Mouse (Mus musculus) MN1 (cell line): ENCODE data around the gene Gm17304.
A peak's percentile ranks its signal among the peaks of the same experiment; 100 is the strongest.

Experiments
- DNase-seq: peaks from one replicate; pipeline ENCODE4 v3.0.0-alpha.2; 2016; ENCODE audit warnings: low spot score

The Gm17304 gene

DNA sequence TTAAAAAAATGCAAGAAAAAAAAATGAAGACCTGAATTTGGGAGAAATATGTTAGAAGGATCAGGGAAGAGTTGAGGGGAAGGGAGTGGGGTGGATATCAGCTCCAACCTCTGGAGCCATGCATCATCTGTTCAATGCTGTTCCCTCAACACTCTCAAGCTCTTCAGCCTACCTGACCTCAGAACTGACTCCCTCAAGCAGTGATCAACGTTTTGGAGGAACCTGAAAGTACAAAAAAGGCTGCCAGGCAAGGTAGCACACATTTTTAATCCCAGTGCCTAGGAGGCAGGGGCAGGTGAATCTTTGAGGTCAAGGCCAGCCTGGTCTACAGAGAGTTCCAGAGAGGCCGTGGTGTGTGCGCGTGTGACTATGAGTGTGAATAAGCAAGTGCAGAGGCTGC lies at the start of gene Gm17304:
Gene Gm17304 (plus strand): TSS at position 301 of the 400 bp plus-strand sequence.
- no peak for DNase-seq

DNA sequence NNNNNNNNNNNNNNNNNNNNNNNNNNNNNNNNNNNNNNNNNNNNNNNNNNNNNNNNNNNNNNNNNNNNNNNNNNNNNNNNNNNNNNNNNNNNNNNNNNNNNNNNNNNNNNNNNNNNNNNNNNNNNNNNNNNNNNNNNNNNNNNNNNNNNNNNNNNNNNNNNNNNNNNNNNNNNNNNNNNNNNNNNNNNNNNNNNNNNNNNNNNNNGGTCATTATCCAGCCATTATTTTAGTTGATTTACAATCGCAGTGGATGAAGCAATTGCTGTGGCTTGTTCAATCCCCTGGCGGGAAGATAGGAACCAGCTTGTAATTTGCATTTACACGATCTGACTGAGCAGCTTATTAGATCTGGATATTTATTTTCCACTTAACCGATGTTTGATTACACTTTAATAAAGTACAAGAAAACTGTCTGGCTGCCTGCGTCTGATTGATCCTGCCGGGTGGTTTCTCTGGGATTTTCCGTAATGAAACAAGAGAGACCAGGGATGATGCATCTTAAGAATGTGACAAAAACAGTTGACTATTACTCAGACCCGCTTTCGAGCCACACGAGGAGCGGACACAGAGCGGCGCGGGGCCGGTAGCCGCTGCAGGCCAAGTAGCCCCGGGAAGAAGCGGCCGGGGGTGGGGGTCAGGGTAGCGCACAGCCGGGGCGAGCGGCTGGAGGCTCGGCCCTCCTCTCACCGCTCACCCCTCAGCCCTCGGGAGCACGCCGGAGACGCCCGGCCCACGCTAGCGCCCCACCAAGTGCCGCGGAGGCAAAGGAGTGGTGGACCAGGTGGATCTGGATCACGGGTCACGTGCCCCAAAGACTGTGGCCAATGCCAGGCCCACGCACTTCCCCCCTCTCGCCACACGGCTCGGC lies 48.0 kb upstream of the Gm17304 start:
- DNase-seq = peak; percentile 20

DNA sequence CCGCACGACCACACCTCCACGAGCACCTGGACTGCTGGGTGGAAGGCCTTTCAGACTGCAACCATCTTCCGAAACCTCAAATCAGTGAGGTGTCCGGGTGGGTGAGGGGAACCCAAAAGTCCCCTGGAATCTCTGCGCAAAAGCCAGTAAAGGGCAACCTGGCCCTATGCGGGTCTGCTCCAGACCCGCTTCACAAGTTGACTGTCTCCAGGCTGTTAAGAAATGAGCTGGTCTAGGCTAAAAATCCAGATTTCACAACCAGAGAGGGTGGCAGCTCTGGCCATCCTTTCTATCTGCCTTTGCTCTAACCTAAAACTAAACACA lies 47.4 kb upstream of the Gm17304 start:
- DNase-seq = no peak

DNA sequence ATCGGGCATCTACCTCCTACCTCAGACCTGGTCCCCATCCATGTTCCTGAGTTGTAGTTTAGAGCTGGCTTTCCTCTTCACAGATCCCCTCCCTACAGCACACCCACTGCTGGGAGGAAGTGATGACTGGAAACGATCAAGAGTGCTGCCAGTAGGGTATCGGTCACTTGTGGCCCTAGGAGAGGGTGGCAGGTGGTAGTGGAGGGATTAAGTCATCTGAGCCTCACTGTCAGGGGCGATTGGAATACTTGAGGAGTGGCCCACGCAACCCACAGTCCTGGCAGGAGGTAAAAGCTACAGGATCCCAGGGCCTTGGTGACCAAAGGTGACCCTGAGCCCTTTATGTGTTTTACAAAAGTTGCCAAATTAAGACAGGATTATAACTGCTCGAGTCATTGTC lies 42.9 kb upstream of the Gm17304 start:
- DNase-seq = no peak

DNA sequence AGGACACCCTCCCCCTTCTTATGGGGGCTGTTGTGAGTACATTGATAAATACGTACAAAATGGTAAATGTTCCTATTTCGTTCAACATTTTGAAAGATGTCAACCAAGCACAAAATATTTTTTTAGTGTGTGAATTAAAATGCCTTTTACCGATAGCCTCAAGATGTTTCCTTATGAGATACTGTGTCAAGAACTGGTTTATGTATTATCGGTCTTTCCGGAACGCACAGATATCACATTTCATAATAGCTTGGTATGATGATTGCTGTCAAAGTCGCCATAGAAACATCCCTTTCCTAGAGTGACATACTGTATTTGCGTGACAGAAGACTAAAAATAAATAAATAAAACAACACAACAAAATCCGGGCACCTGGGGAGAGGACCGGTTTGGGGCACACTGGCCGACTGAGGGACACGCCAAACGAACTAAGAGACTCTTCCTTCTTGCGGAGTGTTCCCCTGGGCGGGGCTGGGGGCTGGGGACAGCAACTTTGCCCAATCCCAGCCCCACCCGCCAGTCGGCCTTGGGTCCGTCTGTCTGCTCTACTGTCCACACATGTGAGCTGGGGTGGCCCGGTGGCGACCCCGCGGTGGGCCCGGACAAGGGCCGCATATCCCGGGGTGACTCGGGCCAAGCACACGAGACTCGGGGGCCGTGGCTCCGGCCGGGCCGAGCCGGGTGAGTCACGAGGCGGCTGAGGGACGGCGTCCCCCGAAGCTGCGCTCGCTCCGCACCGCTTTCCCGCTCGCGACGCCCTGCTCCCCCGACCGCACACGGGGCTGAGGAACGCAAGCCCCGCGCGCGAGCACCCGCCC lies 34.9 kb upstream of the Gm17304 start:
- DNase-seq = no peak

DNA sequence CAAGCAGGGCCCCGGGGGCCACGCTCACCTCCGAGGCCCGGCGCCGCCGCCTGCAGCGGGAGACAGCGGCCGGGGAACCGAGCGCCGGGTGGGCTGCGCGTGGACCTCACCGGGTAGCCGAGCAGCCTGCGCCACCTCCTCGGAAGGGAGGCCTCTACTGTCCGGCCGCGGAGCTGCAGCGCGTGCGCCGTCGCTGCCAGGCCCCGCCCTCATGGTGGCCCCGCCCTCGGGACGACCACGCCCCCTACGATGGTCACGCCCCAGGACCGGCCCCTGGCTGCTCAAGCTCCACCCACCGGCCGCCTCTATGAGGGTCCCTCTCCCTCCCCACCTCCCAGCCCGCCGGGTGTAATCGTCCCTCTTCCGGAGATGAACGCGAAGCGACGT lies 34.3 kb upstream of the Gm17304 start:
- no peak for DNase-seq

DNA sequence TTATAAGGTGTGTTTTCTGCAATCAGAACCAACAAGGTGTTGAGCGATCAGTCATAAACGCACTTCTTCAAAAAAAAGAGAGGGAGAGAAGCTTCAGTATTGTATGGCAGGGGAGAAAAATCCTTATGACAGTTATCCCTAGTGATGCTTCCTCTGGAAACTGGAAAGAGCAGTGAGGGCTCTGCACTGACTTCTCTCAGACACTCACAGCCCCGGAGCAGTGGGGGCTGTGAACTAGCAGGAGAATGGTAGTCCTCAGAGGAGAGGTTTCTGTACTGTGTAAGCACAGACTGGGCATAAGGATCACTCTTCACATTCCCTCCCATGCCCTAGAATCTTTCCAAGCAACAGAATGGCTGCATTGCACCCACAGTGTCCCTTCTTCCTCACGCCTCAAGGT lies 33.8 kb upstream of the Gm17304 start:
- no peak for DNase-seq

DNA sequence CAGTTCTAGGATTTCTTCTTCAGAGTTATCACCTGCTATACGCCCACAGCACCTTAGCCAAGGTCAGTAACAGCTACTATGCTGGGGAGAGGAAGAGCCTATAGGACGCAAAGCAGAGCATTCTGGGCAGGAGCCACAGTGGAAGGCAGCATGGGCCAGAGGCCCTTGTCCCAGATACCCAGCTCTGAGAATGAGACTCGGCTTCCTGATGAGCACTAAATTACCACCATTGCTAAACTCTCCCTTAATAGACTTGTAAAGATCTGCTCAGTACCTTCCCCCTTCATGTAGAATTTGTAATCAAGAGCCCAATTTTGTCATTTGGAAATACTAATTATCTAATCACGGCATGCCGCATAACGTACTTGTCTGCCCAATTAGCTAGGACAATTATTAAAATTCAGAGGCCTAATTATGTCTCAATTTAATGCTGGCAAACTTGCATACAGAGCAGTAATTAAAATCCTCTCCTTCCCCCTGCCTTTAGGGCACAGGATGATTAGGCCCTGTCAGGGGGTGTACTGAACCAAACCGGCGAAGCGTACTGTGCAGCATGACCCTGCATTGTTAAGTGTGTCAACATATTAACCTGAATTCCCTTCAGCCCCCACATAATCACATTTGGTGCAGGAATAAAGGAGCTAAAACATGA lies 31.5 kb upstream of the Gm17304 start:
- DNase-seq = no peak

DNA sequence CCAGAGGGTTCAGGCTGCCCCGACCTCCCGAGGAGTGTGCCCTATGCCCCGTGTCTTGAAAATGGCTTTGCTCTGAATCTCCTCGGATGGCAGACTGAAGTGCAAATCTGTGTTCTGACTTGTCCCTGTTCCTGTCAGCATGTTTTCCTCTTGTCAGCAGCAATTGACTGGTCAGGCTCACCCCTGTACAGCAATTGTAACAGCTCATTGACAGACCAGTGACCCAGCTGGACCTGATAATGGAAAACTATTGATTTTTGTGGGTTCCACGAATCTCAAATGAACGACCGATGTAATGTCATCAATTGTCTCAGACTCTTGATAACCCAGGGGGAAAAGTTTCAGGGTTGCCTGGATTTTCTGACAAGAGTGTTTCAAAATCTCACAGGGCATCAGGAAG lies 28.0 kb upstream of the Gm17304 start:
- DNase-seq = no peak

DNA sequence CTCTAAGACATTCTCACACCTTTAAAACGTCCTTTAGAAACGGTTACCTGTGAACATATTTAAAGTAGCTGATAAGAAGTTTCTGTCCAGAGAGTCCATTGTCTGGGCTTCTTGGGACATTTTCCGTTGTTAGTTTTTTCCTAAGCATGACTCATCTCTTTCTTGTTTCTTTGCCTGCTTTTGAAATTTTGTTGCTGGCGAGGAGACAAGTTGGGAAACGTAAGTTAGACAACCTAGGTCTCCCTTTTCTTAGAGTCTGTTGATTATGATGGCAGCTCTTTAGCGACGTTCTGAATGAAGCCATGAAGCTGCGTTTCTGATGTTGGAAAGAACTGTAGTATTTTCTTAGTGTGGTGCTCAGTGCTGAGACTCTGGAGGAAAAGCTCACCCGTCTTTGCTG lies 19.9 kb upstream of the Gm17304 start:
- DNase-seq = no peak

DNA sequence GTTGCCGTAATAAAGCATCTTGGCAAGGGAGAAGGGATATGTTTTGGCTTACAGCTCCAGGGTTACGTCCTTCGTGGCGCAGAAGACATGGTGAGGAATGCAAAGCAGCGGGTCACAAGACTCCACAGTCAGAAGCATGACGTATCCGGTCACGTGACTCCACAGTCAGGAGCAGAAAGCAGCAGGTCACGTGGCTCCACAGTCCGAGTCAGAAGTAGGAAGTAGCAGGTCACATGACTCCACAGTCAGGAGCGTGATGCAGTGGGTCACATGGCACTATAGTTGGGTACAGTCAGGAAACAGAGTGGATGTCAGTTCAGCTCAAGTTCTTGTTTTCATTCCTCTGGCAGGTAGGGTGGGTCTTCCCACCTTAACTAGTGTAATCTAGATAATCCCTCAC lies 19.2 kb upstream of the Gm17304 start:
- DNase-seq = no peak

DNA sequence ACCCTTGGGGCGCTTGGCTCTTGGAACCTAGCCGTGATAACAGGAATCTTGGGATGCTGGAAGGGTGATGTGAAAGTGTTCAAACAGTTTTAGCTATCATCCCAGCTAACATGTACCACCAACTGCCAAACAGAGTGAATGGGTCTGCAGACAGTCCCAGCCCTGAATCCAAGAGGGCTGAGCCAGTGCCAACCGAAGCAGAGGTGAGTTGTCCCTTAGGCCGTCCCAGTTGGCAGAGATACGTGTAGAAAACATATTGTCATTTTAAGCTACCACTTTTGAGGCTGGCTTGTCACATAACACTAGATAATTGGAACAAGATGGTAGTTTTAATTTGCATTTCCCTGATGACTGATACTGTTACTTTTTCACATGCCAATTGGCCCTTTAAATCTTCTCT lies 18.2 kb upstream of the Gm17304 start:
- DNase-seq = no peak

DNA sequence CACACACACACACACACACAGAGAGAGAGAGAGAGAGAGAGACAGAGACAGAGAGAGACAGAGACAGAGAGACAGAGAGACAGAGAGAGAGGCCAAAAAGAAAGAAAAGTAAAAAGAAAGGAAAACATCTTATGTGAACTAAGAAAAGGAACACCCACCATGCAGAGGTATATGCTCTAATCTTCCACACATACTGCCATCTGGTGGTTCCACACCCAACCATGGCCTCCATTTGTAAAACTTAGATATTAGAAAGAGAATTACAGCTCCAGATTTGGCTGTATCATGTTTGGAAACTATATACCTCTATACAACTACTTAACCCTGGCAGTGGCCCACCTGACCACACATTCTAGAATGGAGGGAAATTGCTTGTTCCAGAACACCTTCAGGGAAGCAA lies 14.5 kb upstream of the Gm17304 start:
- no peak for DNase-seq

DNA sequence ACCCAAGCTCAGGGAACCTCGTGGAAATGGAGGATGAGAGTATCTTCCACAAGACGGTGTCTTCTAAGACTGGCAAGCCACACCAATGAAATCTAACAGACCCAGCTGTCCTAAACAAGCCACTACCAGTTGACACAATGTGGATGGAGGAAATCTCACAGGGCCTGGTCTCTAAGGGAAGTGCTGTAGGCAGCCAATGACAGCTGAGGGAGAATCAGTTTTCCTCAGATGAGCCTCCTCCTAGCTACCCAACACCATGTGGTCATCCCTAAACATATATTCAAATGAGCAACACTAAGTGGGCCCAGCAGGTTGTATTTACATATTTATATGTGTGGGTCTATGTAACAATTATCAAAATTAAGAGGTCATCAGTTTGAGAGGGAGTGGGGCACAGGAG lies 11.4 kb upstream of the Gm17304 start:
- no peak for DNase-seq

DNA sequence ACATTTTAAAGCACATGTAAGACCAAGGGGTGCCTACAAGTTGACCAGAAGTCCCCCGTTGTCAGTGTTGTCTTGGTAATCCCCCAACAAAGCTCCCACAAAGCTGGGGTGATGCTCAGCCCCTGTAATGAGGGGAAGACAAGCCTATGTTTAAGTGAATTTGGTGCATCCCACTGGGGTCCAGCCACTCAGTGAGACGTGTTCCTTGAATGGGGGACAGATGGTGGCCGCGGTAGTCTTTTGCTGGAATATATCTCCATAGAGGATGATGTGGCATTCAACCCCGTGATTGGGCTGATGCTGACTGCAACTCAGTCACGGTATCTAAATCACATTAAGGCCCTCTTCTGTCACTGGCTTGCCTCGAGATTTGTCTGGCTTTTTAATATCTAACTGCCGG lies 9.4 kb upstream of the Gm17304 start:
- DNase-seq = peak; percentile 19

DNA sequence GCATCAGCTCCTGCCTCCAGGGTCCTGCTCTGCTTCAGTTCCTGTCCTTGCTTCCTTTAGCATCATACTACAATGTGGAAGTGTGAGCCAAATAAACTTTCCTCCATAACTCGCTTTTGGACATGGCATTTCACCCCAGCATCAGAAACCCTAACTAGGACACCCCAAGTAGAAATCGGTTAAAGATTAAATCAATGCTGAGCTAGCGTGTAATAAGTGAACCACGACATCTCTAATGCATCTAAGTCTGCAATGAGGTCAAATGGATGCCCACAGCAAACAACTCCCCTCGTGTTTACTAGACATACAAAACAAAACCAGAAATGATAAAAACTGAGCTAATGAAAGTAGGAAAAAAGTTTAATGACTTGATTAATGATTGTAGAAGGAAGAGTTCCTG lies 4.5 kb upstream of the Gm17304 start:
- DNase-seq = no peak

DNA sequence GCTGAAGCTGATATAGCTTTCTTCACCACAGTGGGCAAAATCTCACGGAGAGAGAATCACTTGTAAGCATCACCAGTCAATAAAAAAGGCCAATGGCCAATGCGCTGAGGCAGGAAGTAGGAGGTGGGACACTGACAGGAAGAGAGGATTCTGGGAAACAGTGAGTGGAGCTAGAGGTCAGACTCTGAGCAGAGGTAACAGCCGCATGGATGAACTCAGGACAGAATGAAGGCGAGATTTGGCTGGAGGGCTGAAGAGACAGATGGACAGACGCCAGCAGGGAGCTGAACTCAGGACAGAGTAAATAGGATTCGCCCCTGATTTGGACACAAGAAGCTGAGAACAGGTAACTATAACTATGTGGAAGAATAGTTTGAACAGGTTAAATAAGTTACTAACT lies 3.8 kb upstream of the Gm17304 start:
- DNase-seq = no peak

DNA sequence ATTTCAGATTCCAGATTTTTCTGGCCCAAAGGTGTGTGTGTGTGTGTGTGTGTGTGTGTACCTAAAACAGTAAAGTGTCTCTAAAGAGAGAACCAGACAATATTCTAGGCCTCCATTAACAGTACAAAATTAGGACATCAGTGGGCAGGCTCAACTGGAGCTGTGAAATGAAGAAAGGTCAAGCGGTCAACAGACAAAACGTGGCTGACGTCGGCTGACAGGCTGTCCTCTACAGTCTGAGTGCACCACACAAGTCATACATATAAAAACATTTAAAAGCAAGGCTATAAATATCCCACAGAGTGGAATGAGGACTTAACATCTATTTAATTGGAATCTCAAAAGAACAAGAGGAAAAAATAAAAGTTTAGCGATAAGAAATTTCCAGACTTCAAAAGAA lies 1.8 kb upstream of the Gm17304 start:
- no peak for DNase-seq

DNA sequence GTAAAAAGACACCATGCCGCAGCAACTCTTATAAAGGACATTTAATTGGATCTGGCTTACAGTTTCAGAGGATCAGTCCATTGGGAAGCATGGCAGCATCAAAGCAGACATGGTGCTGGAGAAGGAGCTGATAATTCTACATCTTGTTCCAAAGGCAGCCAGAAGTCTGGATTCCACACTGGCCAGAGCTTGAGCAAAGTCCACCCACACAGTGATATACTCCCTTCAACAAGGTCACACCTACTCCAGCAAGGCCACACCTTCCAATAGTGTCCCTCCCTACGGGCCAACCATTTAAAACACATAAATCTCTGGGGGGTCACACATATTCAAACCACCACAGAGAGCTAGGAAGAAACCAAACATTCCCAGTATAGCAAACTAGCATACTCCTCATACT lies 3.3 kb downstream of the Gm17304 start:
- no peak for DNase-seq

DNA sequence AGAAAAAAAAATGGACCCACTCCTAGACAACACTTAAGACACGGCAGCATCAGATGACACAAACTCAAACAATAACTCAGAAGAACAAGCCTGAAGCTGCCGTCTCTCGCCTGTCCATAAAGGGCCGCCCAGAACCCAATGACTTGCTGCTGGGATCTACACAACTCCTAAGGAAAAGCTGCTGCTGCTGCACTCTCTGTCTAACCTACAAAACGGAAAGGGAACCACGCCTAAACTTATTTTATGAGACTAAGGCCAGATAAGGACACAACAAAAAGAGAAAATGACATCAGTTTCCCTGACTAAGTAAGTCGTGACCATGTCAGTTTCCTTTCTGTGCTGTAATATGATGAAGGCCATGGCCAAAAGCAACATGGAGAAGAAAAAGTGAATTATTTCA lies 5.7 kb downstream of the Gm17304 start:
- no peak for DNase-seq

DNA sequence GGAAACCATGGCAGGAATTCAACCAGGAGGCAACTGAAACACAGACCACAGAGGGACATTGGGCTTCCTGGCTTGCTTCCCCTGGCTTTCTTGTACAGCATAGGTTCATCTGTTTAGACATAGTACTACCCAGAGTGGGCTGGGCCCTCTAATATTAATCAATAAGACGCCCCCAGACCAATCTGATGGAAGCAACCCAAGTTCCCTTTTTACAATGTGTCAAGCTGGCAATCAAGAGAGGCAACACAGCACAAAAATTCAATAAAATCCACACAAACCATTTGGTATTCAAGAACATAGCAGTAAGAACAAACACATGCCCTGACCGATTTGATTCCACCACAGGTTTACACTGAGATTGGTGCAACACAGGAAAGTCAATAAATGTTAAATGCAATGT lies 6.1 kb downstream of the Gm17304 start:
- DNase-seq = no peak

DNA sequence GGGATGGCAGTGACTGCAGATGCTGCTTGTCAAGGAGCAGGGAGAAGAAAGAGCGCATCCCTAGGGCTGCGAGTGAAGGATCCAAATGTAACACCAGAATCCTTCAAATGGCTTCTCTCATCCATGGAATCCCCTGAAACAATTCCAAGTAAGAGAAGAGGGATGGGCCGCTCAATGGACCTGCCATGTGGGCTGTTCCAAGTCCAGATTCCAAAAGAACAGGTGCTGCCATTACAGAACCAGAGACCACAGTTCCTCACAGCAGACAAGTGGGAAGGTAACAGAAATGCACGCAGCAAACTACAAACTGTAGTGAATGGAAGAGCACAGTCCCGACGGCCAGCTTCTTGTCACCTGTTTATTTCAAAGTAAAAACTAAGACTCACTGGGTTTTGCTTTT lies 11.5 kb downstream of the Gm17304 start:
- no peak for DNase-seq

DNA sequence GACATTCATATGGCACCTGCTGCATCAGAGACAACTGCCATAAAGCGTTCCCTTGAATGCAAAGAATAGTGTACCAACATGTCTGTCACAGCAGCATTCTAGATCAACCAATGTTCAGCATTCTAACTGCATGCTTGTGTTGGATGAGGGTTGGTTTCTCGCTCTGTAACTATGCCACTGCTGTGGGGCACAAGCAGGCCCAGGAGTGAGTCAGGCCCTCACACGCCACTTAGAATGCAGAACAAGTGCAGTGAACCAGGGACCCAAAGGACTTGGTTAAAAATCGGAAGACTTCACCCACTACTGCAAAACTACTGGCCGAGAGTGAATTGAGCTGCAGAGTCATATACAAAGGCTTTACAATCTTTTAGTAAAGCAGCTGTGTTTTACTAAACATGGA lies 13.3 kb downstream of the Gm17304 start:
- DNase-seq = no peak
